Mouse (Mus musculus) thymus, adult 2 months (tissue): Measurements from ENCODE around the gene Pick1.

Source experiments
- CTCF ChIP-seq: fragments of 200-500 bp; IDR thresholded peaks from 2 replicates; pipeline ENCODE4 v1.5.1; 2012; ENCODE audit warnings: mild to moderate bottlenecking, control low read depth, low read length, moderate library complexity, borderline replicate concordance; ENCODE audit not compliant: control insufficient read depth, poor library complexity, insufficient read depth; ENCODE audit errors: extremely low read depth
- POLR2A ChIP-seq: fragments of 200-500 bp; IDR thresholded peaks from 2 replicates; pipeline ENCODE4 v1.6.1; 2012; ENCODE audit warnings: mild to moderate bottlenecking, low read length, control low read depth, moderate library complexity; ENCODE audit not compliant: control insufficient read depth, poor library complexity, insufficient read depth; ENCODE audit errors: extremely low read depth

GRCm38 (mm10) chr15:79288387-79288786 lies 59.4 kb downstream of the Pick1 start:
- TF ChIP-seq POLR2A (no peak), CTCF (no peak)
